Mouse (Mus musculus) lung, postnatal 0 days (tissue): ENCODE measurements around the gene Ada.

Source experiments
- CTCF ChIP-seq: IDR thresholded peaks from 2 replicates; pipeline ENCODE4 v1.5.1; 2016; ENCODE audit warnings: antibody characterized with exemption, mild to moderate bottlenecking
- EP300 ChIP-seq: IDR thresholded peaks from 2 replicates; pipeline ENCODE4 v1.6.1; 2016; ENCODE audit warnings: antibody characterized with exemption, mild to moderate bottlenecking, control low read depth

DNA sequence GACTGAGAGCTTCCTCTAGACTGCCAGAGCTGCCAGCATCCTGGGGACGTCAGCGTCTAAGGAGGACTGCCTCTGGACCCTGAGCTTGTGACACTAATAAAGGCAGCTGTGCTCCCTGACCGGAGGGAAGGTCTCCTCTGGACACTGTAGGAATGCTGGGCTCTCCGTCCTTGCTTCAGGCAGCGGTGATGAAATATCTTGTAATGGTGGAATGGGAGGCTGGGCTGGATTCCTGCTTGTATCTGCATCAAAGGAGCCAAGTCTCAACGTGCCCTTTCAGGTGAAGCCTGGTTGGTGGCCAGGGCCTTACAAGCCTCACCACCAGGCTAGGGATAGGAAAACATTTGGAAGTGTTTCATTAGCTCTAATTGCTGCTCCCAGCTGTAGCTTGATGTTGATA, 37.0 kb upstream of the Ada start:
- TF ChIP-seq EP300 (no peak), CTCF (no peak)
